Mouse (Mus musculus) hindbrain, embryonic 12.5 days (tissue): ENCODE results near the gene Herc4. TPM values are rescaled to one million over a fixed set of nuclear protein-coding genes. Genes with fewer than 3 reads are reported as not detected.

ENCODE experiments used
- ATAC-seq: fragments of 200-750 bp; cut with Nextera tagmentation; 2 replicates; pipeline ENCODE4 v1.8.0; 2017; ENCODE audit warnings: moderate TSS enrichment; ENCODE audit not compliant: low FRiP score
- H3K27ac ChIP-seq: fragments of 300-500 bp; sonication (generic); 2 replicates; pipeline ENCODE4 v1.5.1; 2016; ENCODE audit warnings: mild to moderate bottlenecking
- H3K27me3 ChIP-seq: fragments of 300-500 bp; sonication (generic); 2 replicates; pipeline ENCODE4 v1.6.1; 2016; ENCODE audit warnings: mild to moderate bottlenecking
- H3K36me3 ChIP-seq: fragments of 300-500 bp; sonication (generic); 2 replicates; pipeline ENCODE4 v1.6.1; 2016; ENCODE audit warnings: mild to moderate bottlenecking
- H3K4me1 ChIP-seq: fragments of 300-500 bp; sonication (generic); 2 replicates; pipeline ENCODE4 v1.6.1; 2016
- H3K4me2 ChIP-seq: fragments of 300-500 bp; sonication (generic); replicated peaks from 2 replicates; pipeline ENCODE4 v1.6.1; 2016; ENCODE audit warnings: mild to moderate bottlenecking
- H3K4me3 ChIP-seq: fragments of 300-500 bp; sonication (generic); 2 replicates; pipeline ENCODE4 v1.5.1; 2016; ENCODE audit warnings: mild to moderate bottlenecking
- H3K9ac ChIP-seq: fragments of 300-500 bp; sonication (generic); 2 replicates; pipeline ENCODE4 v1.6.1; 2016; ENCODE audit warnings: mild to moderate bottlenecking, moderate library complexity
- H3K9me3 ChIP-seq: fragments of 300-500 bp; sonication (generic); replicated peaks from 2 replicates; pipeline ENCODE4 v1.6.1; 2016; ENCODE audit warnings: mild to moderate bottlenecking
- WGBS: fragments of 180-500 bp; shearing (Covaris S2); methylation state at CpG from one replicate; pipeline ENCODE4 v1.1.7; 2016; 5-methylcytosine and 5-hydroxymethylcytosine counted together
- polyA plus RNA-seq: library from polyadenylated mRNA; unstranded; fragments of >200 nt; fragmentation: Nextera tagmentation; extraction: Ambion mirVana; gene quantifications from 2 replicates; pipeline ENCODE4 v1.2.1, GENCODE M21; 2016

Herc4 gene
- polyA plus RNA-seq, 1 experiment from 2014 or later, result 47.1 TPM

DNA sequence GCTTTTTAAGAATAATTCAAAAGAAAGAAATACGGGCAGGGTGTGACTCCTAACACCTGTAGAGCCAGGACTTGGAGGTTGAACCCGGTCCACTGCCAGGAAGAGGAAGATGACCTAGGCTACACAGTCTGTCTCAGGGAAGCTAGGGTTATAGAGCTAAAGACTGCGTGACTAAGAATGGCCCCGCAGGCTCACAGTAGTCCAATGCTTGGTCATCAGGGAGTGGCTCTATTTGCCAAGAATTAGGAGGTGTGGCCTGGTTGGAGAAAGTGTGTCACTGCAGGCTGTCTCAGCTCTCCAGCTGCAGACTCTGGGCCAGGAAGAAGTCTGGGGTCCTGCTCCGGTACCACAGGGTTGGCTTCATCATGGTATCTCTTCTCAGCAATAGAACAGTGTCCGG is 6.9 kb upstream of the Herc4 start:
- Histone ChIP-seq H3K27me3 (no peaks in the 10 kb centered on the region), H3K36me3 (no peaks in the 10 kb centered on the region), H3K4me3 (no peak overlapping the region), H3K4me2 (no peak overlapping the region), H3K4me1 (no peaks in the 10 kb centered on the region), H3K9me3 (no peaks in the 10 kb centered on the region), H3K9ac (no peak overlapping the region), H3K27ac (no peak overlapping the region)
- 92% methylated on average over 6 of the region's 6 CpGs for WGBS
- no peak for ATAC-seq

DNA sequence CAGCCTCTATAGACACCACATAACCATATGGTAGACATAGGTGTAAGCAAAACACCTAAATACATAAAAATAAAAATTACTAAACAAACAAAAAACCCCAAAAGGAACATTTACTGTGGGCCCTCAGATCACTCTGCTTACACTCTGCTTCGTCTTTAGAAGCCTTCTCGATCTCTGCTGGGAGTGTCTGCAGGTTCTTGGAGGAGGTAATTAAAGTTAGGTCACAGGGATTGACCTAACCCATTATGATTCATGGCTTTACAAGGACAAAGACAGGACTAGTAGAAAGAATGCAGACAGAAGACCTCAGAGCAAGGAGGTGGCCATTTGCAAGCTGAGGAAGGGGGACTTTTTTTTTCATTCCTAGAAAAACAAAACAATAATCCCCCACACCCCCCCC is 6.4 kb upstream of the Herc4 start:
- no peak for ATAC-seq
- 72% methylated on average over 2 of the region's 2 CpGs for WGBS
- Histone ChIP-seq H3K4me2 (no peak overlapping the region), H3K27ac (no peak overlapping the region), H3K9me3 (no peaks in the 10 kb centered on the region), H3K9ac (no peak overlapping the region), H3K4me3 (no peak overlapping the region), H3K27me3 (no peaks in the 10 kb centered on the region), H3K4me1 (peaks cover 3% of the 10 kb centered on the region; the same call in 1 of the 2 replicates), H3K36me3 (no peaks in the 10 kb centered on the region)

DNA sequence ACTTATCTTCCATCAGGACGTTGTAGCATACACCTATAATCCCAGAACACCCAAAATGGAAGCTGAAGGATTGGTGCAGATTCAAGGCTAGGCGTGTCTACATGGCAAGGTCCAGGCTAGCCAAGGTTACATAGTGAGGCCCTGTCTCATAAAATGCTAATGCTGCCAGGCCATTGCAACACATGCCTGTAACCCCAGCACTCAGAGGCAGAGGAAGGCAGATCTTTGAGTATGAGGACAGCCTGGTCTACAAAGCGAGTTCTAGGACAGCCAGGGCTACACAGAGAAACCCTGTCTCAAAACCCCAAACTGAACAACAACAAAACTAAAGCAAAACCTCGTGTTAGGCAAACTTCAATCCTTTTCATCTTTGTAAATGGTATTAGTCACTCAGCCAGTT is 5.5 kb upstream of the Herc4 start:
- Histone ChIP-seq H3K4me3 (no peak overlapping the region), H3K4me1 (peaks cover 11% of the 10 kb centered on the region), H3K4me2 (no peak overlapping the region), H3K36me3 (no peaks in the 10 kb centered on the region), H3K27me3 (no peaks in the 10 kb centered on the region), H3K9me3 (no peaks in the 10 kb centered on the region), H3K9ac (no peak overlapping the region), H3K27ac (no peak overlapping the region)
- WGBS, result 75% methylated on average over 4 of the region's 4 CpGs
- ATAC-seq, result no peak

DNA sequence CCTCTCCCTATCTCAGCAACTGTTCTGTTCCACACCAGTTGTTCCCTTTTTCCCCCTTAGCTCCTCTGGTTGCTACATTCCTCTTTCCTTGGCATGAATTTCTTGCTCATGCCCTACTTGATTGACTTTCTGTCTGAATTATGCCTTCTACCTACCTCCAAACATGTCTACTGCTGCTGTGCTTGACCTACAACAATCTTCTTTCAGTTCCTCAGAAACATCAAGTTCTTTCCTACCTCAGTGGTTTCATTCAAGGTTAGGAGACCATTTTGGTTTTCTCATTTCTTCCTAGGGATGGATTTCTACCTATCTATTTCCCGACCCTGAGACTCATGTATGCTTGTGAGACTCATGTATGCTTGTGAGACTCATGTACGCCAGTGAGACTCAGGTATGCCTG is 3.8 kb upstream of the Herc4 start:
- Histone ChIP-seq H3K4me2 (no peak overlapping the region), H3K27me3 (no peaks in the 10 kb centered on the region), H3K9me3 (no peaks in the 10 kb centered on the region), H3K4me1 (peaks cover 13% of the 10 kb centered on the region), H3K36me3 (no peaks in the 10 kb centered on the region), H3K27ac (no peak overlapping the region), H3K9ac (no peak overlapping the region), H3K4me3 (no peak overlapping the region)
- WGBS, result 82% methylated on average over 2 of the region's 2 CpGs
- ATAC-seq, result no peak

GRCm38 (mm10) chr10:63240868-63241271 is 2.7 kb upstream of the Herc4 start:
- no peaks in the 10 kb centered on the region for H3K27me3 ChIP-seq
- no peaks in the 10 kb centered on the region for H3K36me3 ChIP-seq
- no peak overlapping the region for H3K4me2 ChIP-seq
- H3K4me3 ChIP-seq, result no peak overlapping the region
- no peak overlapping the region for H3K9ac ChIP-seq
- H3K9me3 ChIP-seq, result no peaks in the 10 kb centered on the region
- no peak overlapping the region for H3K27ac ChIP-seq
- H3K4me1 ChIP-seq, result peaks cover 17% of the 10 kb centered on the region
- ATAC-seq, result no peak
- WGBS, result 74% methylated on average over 2 of the region's 2 CpGs

DNA sequence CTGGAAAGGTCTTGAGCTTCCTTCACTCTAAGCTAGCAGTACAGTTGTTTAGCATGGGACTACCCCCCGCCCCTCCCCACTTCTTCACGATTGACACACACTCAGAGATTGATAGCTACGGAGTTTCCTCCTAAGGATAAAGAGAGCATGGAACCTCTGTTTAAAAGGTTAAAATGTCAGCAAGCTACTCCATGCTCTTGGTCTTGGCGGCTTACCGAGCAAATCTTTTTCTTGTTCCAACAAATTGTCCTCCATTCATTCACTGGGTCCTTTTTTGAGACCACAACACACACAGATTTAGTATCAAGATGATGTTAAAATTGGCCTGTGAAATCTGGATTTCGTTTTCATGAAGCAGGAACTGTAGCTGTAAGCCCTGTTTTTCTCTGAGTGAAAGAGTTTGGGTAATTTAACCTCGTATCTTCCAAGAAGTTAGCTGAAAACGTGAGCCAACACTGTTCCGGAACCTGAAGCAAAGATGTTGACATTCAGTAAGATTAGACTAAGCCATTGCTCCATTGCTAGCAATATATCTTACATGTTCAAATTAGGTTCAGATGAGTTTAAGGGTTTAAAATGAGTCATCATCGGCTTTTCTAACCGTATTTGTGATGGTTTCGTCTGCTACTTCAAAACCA is 693 bp upstream of the Herc4 start:
- Histone ChIP-seq H3K27ac (no peak overlapping the region), H3K27me3 (no peaks in the 10 kb centered on the region), H3K9me3 (no peaks in the 10 kb centered on the region), H3K9ac (peak overlapping the region; percentile 91), H3K4me1 (peaks cover 18% of the 10 kb centered on the region), H3K4me2 (peak overlapping the region; percentile 65), H3K4me3 (peak overlapping the region; percentile 94), H3K36me3 (no peaks in the 10 kb centered on the region)
- no peak for ATAC-seq
- WGBS, result 31% methylated on average over 12 of the region's 12 CpGs

GRCm38 (mm10) chr10:63244055-63244671 is 553 bp downstream of the Herc4 start:
- Histone ChIP-seq H3K27ac (peak overlapping the region; percentile 95), H3K4me3 (peak overlapping the region; percentile 94), H3K4me2 (peak overlapping the region; percentile 65), H3K36me3 (no peaks in the 10 kb centered on the region), H3K27me3 (no peaks in the 10 kb centered on the region), H3K9ac (peak overlapping the region; percentile 91), H3K4me1 (peaks cover 18% of the 10 kb centered on the region), H3K9me3 (no peaks in the 10 kb centered on the region)
- under 1% methylated on average over 36 of the region's 41 CpGs for WGBS
- peak; percentile 86 for ATAC-seq

GRCm38 (mm10) chr10:63244746-63245145 is 1.1 kb downstream of the Herc4 start:
- peak overlapping the region; percentile 94 for H3K4me3 ChIP-seq
- H3K36me3 ChIP-seq, result peaks cover 1% of the 10 kb centered on the region; the same call in 1 of the 2 replicates
- peak overlapping the region; percentile 91 for H3K9ac ChIP-seq
- H3K27me3 ChIP-seq, result no peaks in the 10 kb centered on the region
- H3K27ac ChIP-seq, result no peak overlapping the region
- peak overlapping the region; percentile 65 for H3K4me2 ChIP-seq
- H3K9me3 ChIP-seq, result no peaks in the 10 kb centered on the region
- no peak for ATAC-seq
- WGBS, result 18% methylated on average over 5 of the region's 5 CpGs
- peaks cover 18% of the 10 kb centered on the region for H3K4me1 ChIP-seq

DNA sequence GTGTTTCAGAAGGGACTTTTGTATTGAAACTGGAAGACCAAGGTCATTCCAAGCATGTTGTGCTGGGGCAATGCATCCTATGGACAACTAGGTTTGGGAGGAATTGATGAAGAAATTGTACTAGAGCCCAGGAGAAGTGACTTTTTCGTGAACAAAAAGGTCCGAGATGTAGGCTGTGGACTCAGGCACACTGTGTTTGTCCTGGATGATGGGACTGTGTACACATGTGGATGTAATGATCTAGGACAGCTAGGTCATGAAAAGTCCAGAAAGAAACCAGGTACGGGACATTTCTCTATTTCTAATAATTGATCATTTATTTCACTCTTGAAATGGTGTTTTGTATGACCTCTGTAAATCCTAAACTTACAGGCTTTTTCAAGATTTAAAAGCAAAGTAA is 2.2 kb downstream of the Herc4 start:
- H3K4me2 ChIP-seq, result no peak overlapping the region
- WGBS, result 93% methylated on average over 3 of the region's 3 CpGs
- peaks cover 10% of the 10 kb centered on the region for H3K36me3 ChIP-seq
- ATAC-seq, result no peak
- H3K27ac ChIP-seq, result no peak overlapping the region
- H3K9ac ChIP-seq, result no peak overlapping the region
- H3K27me3 ChIP-seq, result no peaks in the 10 kb centered on the region
- no peak overlapping the region for H3K4me3 ChIP-seq
- H3K4me1 ChIP-seq, result peaks cover 18% of the 10 kb centered on the region
- H3K9me3 ChIP-seq, result no peaks in the 10 kb centered on the region

DNA sequence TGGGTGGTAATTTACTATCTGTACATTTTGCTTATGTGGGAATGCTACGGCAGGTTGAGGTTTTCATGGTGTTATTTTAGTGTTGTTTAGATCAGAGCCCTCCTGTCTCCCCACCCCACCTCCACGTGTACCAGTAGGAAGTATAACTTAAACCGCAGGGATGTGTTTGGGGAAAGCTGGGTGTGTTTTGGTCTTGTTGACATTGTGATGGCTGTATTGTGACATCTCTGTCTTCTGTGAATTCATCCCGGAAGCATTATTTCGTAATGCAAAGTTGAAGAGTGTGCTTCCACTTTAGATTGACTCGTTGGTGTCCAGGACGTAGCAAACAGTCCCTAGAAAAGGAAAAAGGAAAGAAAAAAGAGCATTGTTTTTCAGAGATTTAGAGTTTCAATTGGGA is 3.8 kb downstream of the Herc4 start:
- H3K9me3 ChIP-seq, result no peaks in the 10 kb centered on the region
- no peak for ATAC-seq
- no peaks in the 10 kb centered on the region for H3K27me3 ChIP-seq
- H3K9ac ChIP-seq, result no peak overlapping the region
- no peak overlapping the region for H3K4me2 ChIP-seq
- no peak overlapping the region for H3K4me3 ChIP-seq
- H3K27ac ChIP-seq, result no peak overlapping the region
- peaks cover 16% of the 10 kb centered on the region for H3K36me3 ChIP-seq
- H3K4me1 ChIP-seq, result peaks cover 13% of the 10 kb centered on the region
- 88% methylated on average over 7 of the region's 7 CpGs for WGBS

- no peak for ATAC-seq
- Histone ChIP-seq H3K4me1 (peaks cover 6% of the 10 kb centered on the region; the same call in 1 of the 2 replicates), H3K9me3 (no peaks in the 10 kb centered on the region), H3K27ac (no peak overlapping the region), H3K4me2 (no peak overlapping the region), H3K4me3 (no peak overlapping the region), H3K27me3 (no peaks in the 10 kb centered on the region), H3K9ac (no peak overlapping the region), H3K36me3 (peaks cover 19% of the 10 kb centered on the region)
- 95% methylated on average over 6 of the region's 6 CpGs for WGBS
These were observed 4.8 kb downstream of the Herc4 start for GRCm38 (mm10) chr10:63248421-63248820.

- 89% methylated on average over 3 of the region's 3 CpGs for WGBS
- H3K36me3 ChIP-seq, result no peaks in the 10 kb centered on the region
These were observed 15.1 kb downstream of the Herc4 start for GRCm38 (mm10) chr10:63258696-63259095.

GRCm38 (mm10) chr10:63259340-63259739 is 15.7 kb downstream of the Herc4 start:
- H3K27me3 ChIP-seq, result no peaks in the 10 kb centered on the region
- WGBS, result 91% methylated on average over 3 of the region's 3 CpGs

More at GRCm38 (mm10) chr10:63258696-63259095, 15.1 kb downstream of the Herc4 start:
- Histone ChIP-seq H3K4me1 (no peaks in the 10 kb centered on the region; the same call in 1 of the 2 replicates), H3K9ac (no peak overlapping the region), H3K27me3 (no peaks in the 10 kb centered on the region), H3K27ac (no peak overlapping the region), H3K4me2 (no peak overlapping the region), H3K9me3 (no peaks in the 10 kb centered on the region), H3K4me3 (no peak overlapping the region)
- ATAC-seq, result no peak

More at GRCm38 (mm10) chr10:63259340-63259739, 15.7 kb downstream of the Herc4 start:
- Histone ChIP-seq H3K4me3 (no peak overlapping the region), H3K9me3 (no peaks in the 10 kb centered on the region), H3K4me1 (no peaks in the 10 kb centered on the region; the same call in 1 of the 2 replicates), H3K27ac (no peak overlapping the region), H3K36me3 (no peaks in the 10 kb centered on the region), H3K9ac (no peak overlapping the region), H3K4me2 (no peak overlapping the region)
- no peak for ATAC-seq
